Mouse (Mus musculus): ENCODE results near the gene Dnajc4.

Dnajc4 gene

GRCm38 (mm10) chr19:6948186-6948585 lies 44.2 kb downstream of the Dnajc4 start:
- DNase-seq (ENCODE audit: low spot score): no peak

- DNase-seq (ENCODE audit: low spot score): no peak
Observed at GRCm38 (mm10) chr19:6947742-6948141, 44.6 kb downstream of the Dnajc4 start.

GRCm38 (mm10) chr19:6943709-6944108 lies 48.7 kb downstream of the Dnajc4 start:
- no peak for DNase-seq (ENCODE audit: low spot score)

GRCm38 (mm10) chr19:6942764-6943163 lies 49.6 kb downstream of the Dnajc4 start:
- no peak for DNase-seq (ENCODE audit: low spot score)

- peak; percentile 96 for DNase-seq (ENCODE audit: low spot score)
Observed at GRCm38 (mm10) chr19:6942249-6942691, 50.1 kb downstream of the Dnajc4 start, which contains the start of gene Gpr137. Gpr137 (minus strand) TSS chr19:6942480.

- DNase-seq (ENCODE audit: low spot score): peak; percentile 96
Observed at GRCm38 (mm10) chr19:6941372-6942248, 50.8 kb downstream of the Dnajc4 start, which contains the start of gene Bad. Bad (plus strand) TSS chr19:6941861.

GRCm38 (mm10) chr19:6940396-6941351 lies 51.7 kb downstream of the Dnajc4 start:
- no peak for DNase-seq (ENCODE audit: low spot score)

GRCm38 (mm10) chr19:6939106-6940002 lies 53.0 kb downstream of the Dnajc4 start:
- DNase-seq (ENCODE audit: low spot score): no peak
